Mouse (Mus musculus) heart, embryonic 12.5 days (tissue): ENCODE data around the gene Rpa3. TPM values are rescaled to one million over a fixed set of nuclear protein-coding genes. Genes with fewer than 3 reads are reported as not detected.
A peak's percentile ranks its signal among the peaks of the same experiment; 100 is the strongest.

ENCODE experiments used
- ATAC-seq: fragments of 200-750 bp; cut with Nextera tagmentation; 2 replicates; pipeline ENCODE4 v1.8.0; 2017; ENCODE audit warnings: moderate TSS enrichment, moderate library complexity; ENCODE audit not compliant: insufficient number of reproducible peaks, low FRiP score
- H3K27ac ChIP-seq: fragments of 300-500 bp; sonication (generic); 2 replicates; pipeline ENCODE4 v1.5.1; 2016; ENCODE audit warnings: mild to moderate bottlenecking, moderate library complexity; ENCODE audit not compliant: poor library complexity, severe bottlenecking
- H3K27me3 ChIP-seq: fragments of 300-500 bp; sonication (generic); replicated peaks from 2 replicates; pipeline ENCODE4 v1.6.1; 2016; ENCODE audit warnings: mild to moderate bottlenecking, moderate library complexity
- H3K36me3 ChIP-seq: fragments of 300-500 bp; sonication (generic); 2 replicates; pipeline ENCODE4 v1.6.1; 2016; ENCODE audit warnings: mild to moderate bottlenecking, moderate library complexity
- H3K4me1 ChIP-seq: fragments of 300-500 bp; sonication (generic); replicated peaks from 2 replicates; pipeline ENCODE4 v1.6.1; 2016; ENCODE audit warnings: mild to moderate bottlenecking
- H3K4me2 ChIP-seq: fragments of 300-500 bp; sonication (generic); 2 replicates; pipeline ENCODE4 v1.6.1; 2016; ENCODE audit warnings: mild to moderate bottlenecking, moderate library complexity
- H3K4me3 ChIP-seq: fragments of 300-500 bp; sonication (generic); 2 replicates; pipeline ENCODE4 v1.5.1; 2016; ENCODE audit warnings: mild to moderate bottlenecking
- H3K9ac ChIP-seq: fragments of 300-500 bp; sonication (generic); 2 replicates; pipeline ENCODE4 v1.6.1; 2016; ENCODE audit warnings: mild to moderate bottlenecking, moderate library complexity
- H3K9me3 ChIP-seq: fragments of 300-500 bp; sonication (generic); replicated peaks from 2 replicates; pipeline ENCODE4 v1.6.1; 2016; ENCODE audit warnings: mild to moderate bottlenecking, moderate library complexity
- WGBS: fragments of 180-500 bp; shearing (Covaris S2); methylation state at CpG from one replicate; pipeline ENCODE4 v1.1.7; 2016; 5-methylcytosine and 5-hydroxymethylcytosine counted together
- polyA plus RNA-seq: library from polyadenylated mRNA; unstranded; fragments of >200 nt; fragmentation: Nextera tagmentation; extraction: Ambion mirVana; gene quantifications from 2 replicates; pipeline ENCODE4 v1.2.1, GENCODE M21; 2016

Rpa3 gene
- polyA plus RNA-seq, 1 experiment from 2014 or later = 135 TPM

DNA sequence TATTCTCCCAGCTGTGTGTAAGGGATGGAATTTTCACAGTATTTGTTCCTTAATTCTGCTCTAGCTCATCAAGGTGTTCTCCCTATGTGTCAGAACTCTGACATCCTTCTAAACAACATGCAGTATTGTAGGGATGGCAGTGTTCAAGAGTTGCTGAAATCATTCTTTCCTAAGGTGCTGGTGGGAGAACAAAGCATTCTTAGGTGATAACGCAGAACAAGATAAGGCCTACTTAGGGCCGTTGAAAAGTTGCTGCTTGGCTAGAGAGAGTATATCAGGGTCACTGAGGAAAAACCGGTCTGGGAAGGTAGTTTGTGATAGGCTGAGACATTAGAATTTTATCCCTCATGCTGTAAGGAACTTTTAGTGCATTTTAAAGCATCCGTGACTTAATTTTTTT is 17.5 kb upstream of the Rpa3 start:
- Histone ChIP-seq H3K27me3 (no peaks in the 10 kb centered on the region), H3K36me3 (peaks cover 16% of the 10 kb centered on the region), H3K4me1 (peaks cover 3% of the 10 kb centered on the region; the same call in 1 of the 2 replicates), H3K4me3 (no peak overlapping the region), H3K9ac (no peak overlapping the region; the same call in 1 of the 2 replicates), H3K9me3 (no peaks in the 10 kb centered on the region), H3K27ac (no peak overlapping the region), H3K4me2 (no peak overlapping the region)
- ATAC-seq = no peak
- WGBS = 13% methylated on average over 4 of the region's 4 CpGs

DNA sequence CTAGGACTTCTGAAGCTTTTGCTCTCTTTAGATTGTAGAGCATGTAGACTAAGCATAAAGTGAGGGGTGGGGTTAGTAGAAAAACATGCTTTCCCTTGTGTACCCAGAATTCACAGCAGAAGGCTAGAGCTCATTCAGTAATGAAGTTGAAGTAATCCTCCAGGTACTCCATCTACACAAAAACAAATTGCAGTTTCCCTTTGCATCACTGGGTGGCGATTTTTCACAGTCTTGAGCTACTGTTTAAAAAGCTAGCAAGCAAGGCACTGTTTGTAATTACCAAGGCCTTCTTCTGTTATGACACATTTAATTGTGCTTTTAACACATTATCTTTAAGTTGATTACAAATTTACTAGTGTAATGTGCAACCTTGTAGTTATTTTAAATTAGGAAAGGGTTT is 16.1 kb upstream of the Rpa3 start:
- Histone ChIP-seq H3K4me2 (no peak overlapping the region), H3K36me3 (peaks cover 22% of the 10 kb centered on the region), H3K4me1 (peaks cover 3% of the 10 kb centered on the region; the same call in 1 of the 2 replicates), H3K27ac (no peak overlapping the region), H3K9ac (no peak overlapping the region), H3K9me3 (no peaks in the 10 kb centered on the region), H3K4me3 (no peak overlapping the region), H3K27me3 (no peaks in the 10 kb centered on the region)
- ATAC-seq = no peak
- 2% methylated on average over 1 of the region's 1 CpGs for WGBS

DNA sequence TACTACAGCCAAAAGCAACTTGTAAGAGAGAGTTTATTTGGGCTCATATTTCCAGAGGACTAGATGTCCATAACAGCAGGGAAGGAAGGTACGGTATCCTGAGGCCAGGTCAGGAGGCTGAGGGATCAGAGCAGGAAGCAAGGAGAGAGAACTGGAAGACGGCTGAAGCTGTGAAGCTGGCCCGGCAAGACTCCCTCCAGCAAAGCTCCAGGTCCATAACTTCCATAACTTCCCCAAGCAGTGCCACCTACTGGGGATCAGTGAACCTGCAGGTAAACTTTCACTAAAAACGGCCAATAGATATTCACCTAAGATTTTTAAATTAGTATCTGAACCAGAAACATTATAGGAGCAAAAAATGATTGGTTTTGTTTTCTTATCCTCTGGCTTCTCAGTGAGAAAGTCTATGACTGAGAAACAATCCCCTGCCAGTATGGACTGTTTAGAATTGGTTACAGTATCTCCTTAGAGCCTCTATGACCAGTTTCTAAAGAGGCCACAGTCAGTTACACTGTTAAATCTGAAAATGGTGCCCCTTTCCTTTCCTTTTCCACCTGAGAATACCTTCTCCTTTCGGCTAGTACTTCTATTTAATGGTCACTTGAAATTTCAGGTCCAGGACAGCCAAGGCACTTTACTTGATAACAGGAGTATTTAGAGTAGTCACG is 15.5 kb upstream of the Rpa3 start:
- Histone ChIP-seq H3K4me3 (no peak overlapping the region), H3K4me2 (no peak overlapping the region), H3K9me3 (no peaks in the 10 kb centered on the region), H3K4me1 (peaks cover 3% of the 10 kb centered on the region; the same call in 1 of the 2 replicates), H3K27me3 (no peaks in the 10 kb centered on the region), H3K9ac (no peak overlapping the region), H3K27ac (no peak overlapping the region), H3K36me3 (peaks cover 22% of the 10 kb centered on the region)
- ATAC-seq = no peak
- 31% methylated on average over 6 of the region's 6 CpGs for WGBS

DNA sequence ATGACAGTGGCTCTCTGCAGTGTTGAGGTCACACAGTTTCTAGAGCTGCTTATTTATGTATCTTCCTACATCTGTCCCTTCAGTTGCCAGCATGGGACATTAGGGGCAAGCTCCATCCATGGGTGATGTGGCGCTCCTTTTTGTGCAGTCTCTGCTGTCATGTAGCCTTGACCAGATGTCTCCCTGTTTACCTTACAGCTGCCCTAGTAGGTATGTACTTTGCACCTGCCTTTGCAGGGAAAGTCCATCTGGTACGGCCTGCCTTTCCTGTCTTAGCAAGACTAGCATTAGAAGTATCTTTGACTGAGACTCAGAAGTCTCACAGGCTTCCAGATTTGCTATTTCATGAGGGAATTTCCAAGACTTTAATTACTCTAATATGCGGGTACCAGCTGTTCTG is 12.1 kb upstream of the Rpa3 start:
- Histone ChIP-seq H3K4me2 (no peak overlapping the region), H3K9me3 (no peaks in the 10 kb centered on the region), H3K4me1 (no peaks in the 10 kb centered on the region), H3K36me3 (peaks cover 17% of the 10 kb centered on the region), H3K9ac (no peak overlapping the region), H3K4me3 (no peak overlapping the region), H3K27ac (no peak overlapping the region), H3K27me3 (no peaks in the 10 kb centered on the region)
- no peak for ATAC-seq
- 87% methylated on average over 3 of the region's 3 CpGs for WGBS

DNA sequence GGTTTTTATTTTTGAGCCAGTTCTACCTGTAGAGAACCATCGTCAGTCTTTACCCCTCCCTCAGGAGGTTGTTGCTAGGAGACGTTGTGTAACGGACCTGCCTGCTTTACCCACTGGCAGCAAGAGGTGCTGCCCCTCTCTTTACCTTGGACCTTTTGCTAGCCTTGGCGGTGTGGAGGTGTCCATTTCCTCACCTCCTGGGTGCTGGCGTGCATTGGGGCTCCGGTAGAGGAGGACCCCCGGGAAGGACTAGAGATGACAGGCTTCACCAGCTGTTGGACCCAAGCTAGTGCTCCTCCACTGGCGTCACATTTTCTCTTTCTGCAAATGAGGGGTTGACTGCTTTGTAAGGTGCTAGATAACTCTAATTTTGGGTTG is 683 bp upstream of the Rpa3 start:
- peak; percentile 17; the same call in 1 of the 2 replicates for ATAC-seq
- no peaks in the 10 kb centered on the region for H3K9me3 ChIP-seq
- H3K27ac ChIP-seq = 0 out of 2 replicates have a peak overlapping the region, but pooled peaks have one; percentile 4
- peak overlapping the region; percentile 88 for H3K4me2 ChIP-seq
- peak overlapping the region; percentile 71 for H3K4me3 ChIP-seq
- peaks cover 4% of the 10 kb centered on the region; the same call in 1 of the 2 replicates for H3K36me3 ChIP-seq
- H3K4me1 ChIP-seq = peaks cover 8% of the 10 kb centered on the region; the same call in 1 of the 2 replicates
- H3K9ac ChIP-seq = peak overlapping the region; percentile 78
- no peaks in the 10 kb centered on the region for H3K27me3 ChIP-seq
- WGBS = under 1% methylated on average over 8 of the region's 8 CpGs

DNA sequence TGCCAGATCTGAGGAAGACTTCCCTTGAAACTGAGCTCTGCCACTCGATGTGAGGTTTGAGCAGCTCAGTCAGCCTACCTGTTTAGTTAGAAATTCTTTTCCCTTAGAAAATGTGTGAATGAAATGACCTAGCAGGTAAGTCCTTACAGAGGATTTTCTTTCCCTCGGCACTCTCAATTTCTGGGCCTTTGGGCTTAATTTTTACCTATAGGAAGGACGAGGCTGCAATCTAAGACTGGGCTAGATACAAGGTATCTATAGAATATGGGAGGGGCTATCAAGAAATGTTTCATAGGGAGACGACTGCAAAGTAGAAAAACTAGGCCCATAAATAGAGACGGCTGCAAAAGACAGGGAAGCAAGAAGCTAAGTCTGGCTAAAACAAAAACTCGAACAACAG is 657 bp downstream of the Rpa3 start:
- Histone ChIP-seq H3K36me3 (peaks cover 14% of the 10 kb centered on the region), H3K4me2 (peak overlapping the region; percentile 70), H3K4me1 (peaks cover 8% of the 10 kb centered on the region; the same call in 1 of the 2 replicates), H3K9ac (peak overlapping the region; percentile 81), H3K9me3 (no peaks in the 10 kb centered on the region), H3K27me3 (no peaks in the 10 kb centered on the region), H3K27ac (peak overlapping the region; percentile 68), H3K4me3 (peak overlapping the region; percentile 71)
- 8% methylated on average over 6 of the region's 6 CpGs for WGBS
- ATAC-seq = no peak

DNA sequence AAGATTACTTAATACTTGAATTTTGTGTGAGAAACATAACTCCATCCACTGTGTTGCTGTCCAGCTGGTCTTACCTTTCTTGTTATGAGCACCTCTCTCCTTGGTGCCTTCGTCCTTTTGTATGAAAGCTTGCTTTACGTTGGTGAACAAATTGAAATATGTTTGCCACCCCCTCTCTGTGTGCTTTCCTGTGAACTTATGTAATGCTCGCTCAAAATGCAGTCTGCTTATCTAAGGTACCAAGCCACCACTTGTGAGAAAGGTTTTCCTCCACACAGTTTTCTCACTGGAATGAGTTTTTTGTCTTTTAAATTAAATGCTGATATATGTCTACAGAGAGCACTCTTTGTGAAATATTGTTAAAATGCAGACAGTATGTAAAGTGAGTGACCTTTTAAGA is 30.4 kb downstream of the Rpa3 start:
- H3K9ac ChIP-seq = no peak overlapping the region
- peaks cover 43% of the 10 kb centered on the region for H3K36me3 ChIP-seq
- H3K27me3 ChIP-seq = no peaks in the 10 kb centered on the region
- H3K9me3 ChIP-seq = no peaks in the 10 kb centered on the region
- no peak overlapping the region for H3K4me3 ChIP-seq
- no peak overlapping the region for H3K4me2 ChIP-seq
- ATAC-seq = no peak
- no peaks in the 10 kb centered on the region for H3K4me1 ChIP-seq
- 90% methylated on average over 3 of the region's 3 CpGs for WGBS
- H3K27ac ChIP-seq = no peak overlapping the region

DNA sequence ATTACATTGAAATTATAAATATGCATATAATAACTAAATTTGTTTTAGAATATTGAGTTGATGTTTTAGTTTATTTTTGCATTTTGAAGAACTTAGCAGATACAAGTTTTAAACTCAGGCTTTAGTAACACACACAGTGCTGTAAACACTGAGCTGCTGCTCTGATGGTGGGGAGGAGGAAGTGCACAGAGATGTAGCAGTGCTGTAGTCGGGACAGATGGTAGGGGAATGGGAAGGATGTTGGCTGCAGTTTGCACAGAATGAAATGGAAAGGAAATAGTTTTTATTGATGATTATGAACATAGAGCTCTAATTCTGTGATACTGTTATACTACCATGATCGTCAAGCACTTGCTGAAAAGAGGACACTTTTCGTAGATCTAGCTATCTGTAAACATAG is 31.9 kb downstream of the Rpa3 start:
- no peak overlapping the region for H3K9ac ChIP-seq
- no peak for ATAC-seq
- no peak overlapping the region for H3K27ac ChIP-seq
- WGBS = 83% methylated on average over 3 of the region's 3 CpGs
- H3K4me2 ChIP-seq = no peak overlapping the region
- H3K4me1 ChIP-seq = no peaks in the 10 kb centered on the region
- no peak overlapping the region for H3K4me3 ChIP-seq
- no peaks in the 10 kb centered on the region for H3K27me3 ChIP-seq
- no peaks in the 10 kb centered on the region for H3K9me3 ChIP-seq
- peaks cover 33% of the 10 kb centered on the region for H3K36me3 ChIP-seq

DNA sequence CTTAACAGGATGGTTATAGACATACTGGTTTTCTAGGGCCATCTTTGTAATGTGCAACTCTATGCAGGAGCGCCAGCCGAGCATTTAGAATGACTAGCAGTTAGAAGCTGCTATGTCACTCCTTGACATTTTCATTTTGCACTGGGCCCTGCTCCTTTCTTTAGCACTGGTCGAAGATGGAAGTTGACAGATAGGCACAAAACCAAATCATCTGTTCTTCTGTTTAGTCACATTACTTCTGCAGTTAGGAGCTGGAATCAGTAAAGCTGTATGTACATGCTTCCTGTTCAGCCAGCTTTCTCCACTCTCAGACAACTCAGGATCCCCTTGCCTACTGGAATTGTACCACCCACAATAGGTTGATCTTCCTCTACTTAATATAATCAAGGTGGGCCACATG is 48.3 kb downstream of the Rpa3 start:
- Histone ChIP-seq H3K4me1 (peaks cover 12% of the 10 kb centered on the region), H3K27ac (no peak overlapping the region), H3K9ac (no peak overlapping the region), H3K4me2 (peak overlapping the region; percentile 33), H3K36me3 (peaks cover 11% of the 10 kb centered on the region), H3K4me3 (no peak overlapping the region), H3K27me3 (no peaks in the 10 kb centered on the region), H3K9me3 (no peaks in the 10 kb centered on the region)
- ATAC-seq = no peak
- 85% methylated on average over 3 of the region's 3 CpGs for WGBS

DNA sequence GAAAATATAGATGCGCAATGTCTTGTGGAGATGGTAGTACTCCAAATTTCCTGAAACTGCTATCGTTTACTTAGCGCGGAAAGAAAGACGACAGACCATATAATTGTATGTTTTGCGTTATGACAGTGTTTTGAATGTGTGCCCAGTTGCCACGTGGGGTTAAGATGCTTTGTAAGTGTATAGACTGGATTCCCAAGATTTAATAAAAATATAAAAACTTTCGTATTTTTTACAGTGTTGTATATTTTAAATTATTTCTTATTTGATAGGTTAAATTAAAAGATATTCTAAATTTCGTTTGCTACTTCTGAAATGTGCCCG is 49.1 kb downstream of the Rpa3 start:
- Histone ChIP-seq H3K4me2 (peak overlapping the region; percentile 57), H3K9ac (peak overlapping the region; percentile 82), H3K4me1 (peaks cover 12% of the 10 kb centered on the region), H3K4me3 (peak overlapping the region; percentile 67), H3K27ac (peak overlapping the region; percentile 89; the same call in 1 of the 2 replicates), H3K36me3 (peaks cover 3% of the 10 kb centered on the region), H3K9me3 (no peaks in the 10 kb centered on the region), H3K27me3 (no peaks in the 10 kb centered on the region)
- 10% methylated on average over 10 of the region's 10 CpGs for WGBS
- no peak for ATAC-seq

DNA sequence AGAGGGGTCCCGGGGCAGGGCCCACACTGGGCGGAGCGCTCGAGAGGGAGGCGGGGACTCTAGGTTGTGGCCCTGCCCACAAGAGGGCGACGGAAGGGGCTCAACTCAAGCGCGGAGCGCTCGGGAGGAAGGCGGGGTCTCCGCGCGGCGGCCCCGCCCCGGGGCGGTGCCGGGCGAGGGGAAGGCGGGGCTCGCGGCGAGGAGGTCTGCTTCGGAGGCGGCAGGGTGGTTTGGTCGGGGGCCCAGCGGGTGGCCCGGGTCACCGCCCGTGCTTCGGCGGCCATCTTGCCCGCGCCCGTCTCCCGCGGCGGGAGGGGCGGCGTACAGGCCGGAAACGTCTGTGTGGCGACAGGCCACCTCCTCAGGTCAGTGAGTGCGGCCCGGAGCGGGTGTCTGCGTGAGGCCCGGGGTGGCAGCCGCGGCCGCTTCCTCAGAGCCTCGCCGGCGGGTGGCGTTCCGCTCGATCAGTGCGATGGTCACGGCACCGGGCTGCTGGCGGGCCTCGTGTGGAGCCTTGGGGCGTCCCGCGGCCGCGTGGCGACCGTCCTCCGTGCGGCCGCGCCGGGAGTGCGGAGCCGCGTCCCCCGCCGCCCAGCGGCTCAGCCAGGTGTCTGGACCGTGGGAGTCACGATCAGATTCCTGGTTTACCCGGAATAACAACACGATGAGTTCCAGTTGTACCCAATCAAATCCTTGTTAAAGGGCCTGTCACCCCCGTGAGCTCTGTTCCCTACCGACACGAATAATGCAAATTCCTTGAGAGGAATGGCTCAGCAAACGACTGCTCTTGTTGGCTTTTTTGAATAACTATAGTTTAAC is 49.7 kb downstream of the Rpa3 start, which contains the start of gene Mios:
Gene Mios, plus strand, starts transcription at position 176 of the 819 bp plus-strand sequence.
- H3K9ac ChIP-seq = peak within 1 kb of the TSS; percentile 82
- ATAC-seq = peak; percentile 98
- no peaks in the 10 kb centered on the region for H3K36me3 ChIP-seq
- H3K4me2 ChIP-seq = peak within 1 kb of the TSS; percentile 57
- H3K9me3 ChIP-seq = no peaks in the 10 kb centered on the region
- H3K27ac ChIP-seq = peak within 1 kb of the TSS; percentile 89
- peaks cover 12% of the 10 kb centered on the region for H3K4me1 ChIP-seq
- WGBS = under 1% methylated on average over 87 of the region's 90 CpGs
- H3K4me3 ChIP-seq = peak within 1 kb of the TSS; percentile 67
- no peaks in the 10 kb centered on the region for H3K27me3 ChIP-seq
